Mouse (Mus musculus): ENCODE results near the gene Mad2l2. TPM values are rescaled to one million over a fixed set of nuclear protein-coding genes. Genes with fewer than 3 reads are reported as not detected.

The Mad2l2 gene
- 38.2 and 46.3 TPM in 2 replicates for polyA plus RNA-seq (2012; rRNA removed; ENCODE audit: low replicate concordance)

DNA sequence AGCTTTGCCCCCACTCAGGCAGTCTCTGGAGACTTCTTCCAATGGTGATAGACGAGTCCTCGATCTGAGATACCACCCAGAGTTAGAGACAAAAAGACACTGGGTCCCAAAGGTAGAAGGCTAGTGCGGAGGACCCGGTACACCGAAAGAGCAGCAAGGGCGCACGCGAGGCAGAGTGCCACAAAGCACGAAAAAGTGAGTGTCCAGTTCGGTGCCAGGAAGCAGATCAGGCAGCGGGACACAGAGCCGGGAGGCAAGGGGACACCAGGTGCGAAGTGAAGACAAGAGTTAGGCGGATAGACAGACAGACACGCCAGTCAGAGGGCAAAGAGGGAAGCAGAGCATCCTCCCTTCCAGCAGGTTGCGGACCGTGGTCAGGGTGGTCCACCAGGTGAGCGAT, at the start of gene Mad2l2:
Gene Mad2l2, plus strand, starts transcription at position 252 of the 400 bp plus-strand sequence.

DNA sequence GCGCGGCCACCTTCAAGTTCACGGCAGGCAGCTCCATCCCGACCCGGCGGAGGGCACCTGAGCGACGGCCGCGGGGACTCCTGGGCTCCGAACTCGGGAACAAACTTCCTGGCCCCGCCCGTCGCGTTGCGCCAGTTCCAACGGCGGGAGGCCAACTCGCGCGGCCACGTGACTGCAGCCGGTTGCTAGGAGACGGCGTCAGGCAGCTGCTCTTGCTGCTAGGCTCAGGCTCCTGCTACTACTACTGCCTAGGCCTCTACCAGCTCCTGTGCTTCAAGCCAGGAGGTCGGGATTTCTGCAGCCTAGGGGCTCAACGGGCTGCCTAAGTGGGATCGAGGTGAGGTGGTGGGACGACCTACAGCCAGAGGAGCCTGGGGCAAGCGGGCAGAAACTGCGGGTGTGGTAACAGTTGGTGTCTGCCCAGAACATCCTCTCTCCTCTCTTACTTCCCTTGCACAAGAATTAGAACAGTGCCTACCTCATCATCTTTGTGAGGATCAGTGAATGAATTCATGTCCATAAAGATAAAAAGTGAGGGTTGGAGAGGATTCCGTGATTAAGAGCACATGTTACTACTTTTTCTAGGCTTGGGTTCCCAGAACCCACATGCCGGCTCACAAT, 42.2 kb upstream of the Mad2l2 start, which contains the start of gene Agtrap:
Gene Agtrap, minus strand, starts transcription at position 125 of the 621 bp plus-strand sequence.

DNA sequence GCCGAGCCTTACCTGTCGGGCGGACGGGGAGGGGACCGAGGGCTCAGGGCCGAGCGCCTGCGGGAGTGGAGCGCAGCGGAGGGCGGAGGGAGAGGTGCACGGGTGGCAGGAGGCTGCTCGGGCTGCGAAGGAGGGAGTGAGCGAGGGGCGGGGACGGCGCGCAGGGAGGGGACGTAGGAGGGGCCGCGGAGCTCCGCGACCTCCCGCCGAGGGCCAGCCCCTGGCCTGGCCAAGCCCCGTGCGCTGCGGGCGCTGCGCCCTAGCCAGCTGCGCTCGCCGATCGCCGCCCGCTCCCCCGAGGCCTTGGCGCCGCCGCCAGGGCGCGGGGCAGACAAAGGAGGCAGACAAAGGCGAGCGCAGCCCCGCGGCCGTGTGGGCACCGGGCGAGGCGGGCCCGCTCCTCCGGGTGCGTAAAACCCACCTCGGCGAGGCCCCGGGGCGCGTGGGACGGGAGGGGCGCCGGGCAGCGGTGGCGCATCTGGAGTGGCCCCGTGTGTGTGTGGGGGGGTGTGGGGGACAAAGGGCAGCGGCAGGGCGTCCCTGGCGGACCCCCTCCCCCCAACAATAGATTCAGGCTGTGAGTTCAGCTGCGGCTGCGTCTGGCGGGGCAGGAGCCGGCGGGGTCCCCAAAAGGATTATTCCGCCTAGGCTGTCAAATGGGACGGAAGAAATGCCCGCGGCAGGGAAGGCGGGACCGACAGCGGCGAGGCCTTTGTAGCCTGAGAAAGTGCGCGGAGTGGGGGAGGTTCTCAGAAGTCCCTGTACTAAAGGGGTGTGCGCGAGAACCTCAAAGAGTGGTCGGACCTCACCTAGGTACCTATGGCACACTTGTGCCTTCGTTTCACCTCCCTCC, 603 bp downstream of the Mad2l2 start, which contains the start of gene Draxin:
Gene Draxin, minus strand, starts transcription at position 138 of the 853 bp plus-strand sequence.

DNA sequence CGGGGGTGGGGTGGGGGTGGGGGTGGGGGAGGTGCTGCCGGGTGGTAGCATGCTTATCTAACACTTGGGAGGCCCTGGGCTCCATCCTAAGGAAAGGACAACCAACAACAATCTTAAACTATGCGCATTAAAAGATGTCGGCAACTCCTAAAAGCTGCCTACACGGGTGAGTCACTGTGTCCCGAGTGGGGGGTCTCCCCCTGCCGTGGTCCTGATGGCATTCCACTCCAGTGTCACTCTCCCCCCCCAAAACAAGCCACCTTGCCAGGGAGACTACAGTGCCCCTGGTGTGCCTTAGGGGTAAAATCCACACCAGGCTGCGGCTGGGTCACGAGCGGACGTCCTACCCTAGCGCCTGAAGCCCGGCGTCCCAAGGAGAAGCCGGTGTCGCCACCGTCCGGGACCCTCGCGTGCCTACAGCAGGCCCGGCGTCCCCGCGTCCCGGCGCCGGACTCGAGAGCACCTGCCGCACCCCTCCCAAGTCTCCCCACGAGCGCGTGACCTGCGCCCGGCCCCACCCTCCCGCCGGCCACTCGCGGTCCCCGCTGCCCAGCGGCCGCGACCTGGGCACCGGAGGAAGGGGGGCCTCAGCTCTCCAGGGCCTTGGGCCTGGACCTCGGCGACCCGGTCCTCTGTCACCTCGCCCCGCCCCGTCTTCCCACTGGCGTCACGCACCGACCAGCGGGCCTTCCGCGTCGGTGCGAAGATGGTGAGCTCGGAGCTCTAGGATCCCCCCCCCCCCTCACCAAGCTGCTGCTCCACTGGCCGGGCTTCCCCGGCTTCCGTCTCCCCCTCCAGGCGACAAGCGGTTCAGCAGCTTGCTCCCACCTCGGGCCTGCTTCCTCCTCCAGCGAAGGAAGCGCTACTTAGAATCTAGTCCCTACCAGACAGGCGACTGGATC, 21.3 kb downstream of the Mad2l2 start, which contains the start of gene Fbxo6:
Gene Fbxo6, minus strand, starts transcription at position 874 of the 902 bp plus-strand sequence.

DNA sequence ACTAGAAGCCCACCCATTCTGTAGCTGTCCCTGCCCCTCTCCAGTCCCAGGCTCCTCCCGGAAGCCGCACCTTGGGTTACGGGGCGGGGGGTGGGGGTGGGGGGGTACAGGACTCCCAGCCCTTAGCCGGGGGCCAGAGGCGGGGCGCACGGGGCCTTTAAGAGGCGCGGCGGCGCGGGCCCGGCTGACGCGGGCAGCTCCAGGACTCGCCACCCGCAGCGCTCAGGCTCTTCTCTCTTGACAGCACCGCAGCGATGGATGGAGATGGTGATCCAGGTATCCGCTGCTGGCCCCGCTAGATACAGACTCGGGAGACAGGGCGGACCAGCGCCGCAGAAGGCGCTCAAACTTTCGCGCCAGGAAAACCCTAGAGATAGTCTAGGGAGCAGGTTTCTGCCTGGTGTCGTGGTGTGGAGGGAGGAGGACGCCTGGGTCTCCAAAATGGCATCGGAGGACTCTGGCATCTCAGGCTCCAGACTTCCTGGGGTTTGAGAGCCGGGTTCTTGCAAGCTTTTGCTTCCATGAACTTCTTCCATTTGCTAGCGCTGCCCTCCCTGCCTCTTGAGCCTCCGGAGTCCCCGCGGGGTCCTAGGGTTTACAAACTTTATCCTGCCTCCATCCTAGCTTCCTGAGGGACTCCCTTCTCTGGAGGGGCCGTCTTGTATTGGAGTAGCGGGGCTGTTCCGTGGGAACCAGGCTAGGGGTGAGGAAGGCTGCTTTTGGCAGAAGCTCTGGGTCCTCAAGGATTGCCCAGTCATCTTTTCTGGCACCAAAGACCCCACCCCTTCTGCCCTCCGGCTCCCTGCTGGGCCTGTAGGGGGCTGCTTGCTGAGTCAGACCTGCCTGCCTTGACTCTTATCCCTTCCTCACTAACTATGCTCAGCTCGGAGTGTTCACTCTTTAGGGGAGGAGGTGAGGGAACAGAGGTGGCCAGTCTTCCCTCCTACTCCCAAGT, 30.5 kb downstream of the Mad2l2 start, which contains the start of the genes Fbxo44 and Fbxo2:
Gene Fbxo44, minus strand, starts transcription at position 47 of the 955 bp plus-strand sequence.
Gene Fbxo2, plus strand, starts transcription at position 186 of the 955 bp plus-strand sequence.

Other genes with a start within 250 kb of the Mad2l2 start
- 74.2 and 141 TPM in 2 replicates for gene Mfn2, start 225.7 kb upstream of the Mad2l2 start, polyA plus RNA-seq (2012; rRNA removed; ENCODE audit: low replicate concordance)
- gene Plod1, start 193.6 kb upstream of the Mad2l2 start, polyA plus RNA-seq (2012; rRNA removed; ENCODE audit: low replicate concordance) = 60.1 and 68.0 TPM in 2 replicates
- gene 2510039O18Rik, start 189.5 kb upstream of the Mad2l2 start, polyA plus RNA-seq (2012; rRNA removed; ENCODE audit: low replicate concordance) = 63.6 and 123 TPM in 2 replicates
- gene Nppb, start 144.6 kb upstream of the Mad2l2 start, polyA plus RNA-seq (2012; rRNA removed; ENCODE audit: low replicate concordance) = not detected in 2 replicates
- gene Nppa, start 129.7 kb upstream of the Mad2l2 start, polyA plus RNA-seq (2012; rRNA removed; ENCODE audit: low replicate concordance) = 0.19 TPM in 1 of 2 replicates, not detected in the other
- 13.0 and 18.4 TPM in 2 replicates for gene Clcn6, start 91.6 kb upstream of the Mad2l2 start, polyA plus RNA-seq (2012; rRNA removed; ENCODE audit: low replicate concordance)
- gene Mthfr, start 91.3 kb upstream of the Mad2l2 start, polyA plus RNA-seq (2012; rRNA removed; ENCODE audit: low replicate concordance) = 34.8 and 35.4 TPM in 2 replicates
- 36.2 and 43.3 TPM in 2 replicates for gene Agtrap, start 42.4 kb upstream of the Mad2l2 start, polyA plus RNA-seq (2012; rRNA removed; ENCODE audit: low replicate concordance)
- 0.83 and 1.0 TPM in 2 replicates for gene Draxin, start 314 bp downstream of the Mad2l2 start, polyA plus RNA-seq (2012; rRNA removed; ENCODE audit: low replicate concordance)
- 77.4 and 85.2 TPM in 2 replicates for gene Fbxo6, start 21.8 kb downstream of the Mad2l2 start, polyA plus RNA-seq (2012; rRNA removed; ENCODE audit: low replicate concordance)
- gene Fbxo44, start 30.1 kb downstream of the Mad2l2 start, polyA plus RNA-seq (2012; rRNA removed; ENCODE audit: low replicate concordance) = 12.3 and 15.3 TPM in 2 replicates
- gene Fbxo2, start 30.2 kb downstream of the Mad2l2 start, polyA plus RNA-seq (2012; rRNA removed; ENCODE audit: low replicate concordance) = 1.2 and 1.7 TPM in 2 replicates
- gene Disp3, start 157.6 kb downstream of the Mad2l2 start, polyA plus RNA-seq (2012; rRNA removed; ENCODE audit: low replicate concordance) = 0.16 and 0.27 TPM in 2 replicates